Comparison of ENCODE assay signal across 10 mouse cellular contexts in genomic region chr6:120585118-120585940, GRCm38 (mm10). TPM values are rescaled to one million over a fixed set of nuclear protein-coding genes. Genes with fewer than 3 reads are reported as not detected.
DNase-seq lines count a peak whose midpoint lies in the region; ATAC-seq and TF ChIP-seq lines count a peak whose summit lies in the region.
"Had no signal": no experiment of that assay in that cellular context is flagged by ENCODE, and none has a peak within 500 bp of the region (broad histone marks: within the 10 kb centered on the region; RNA-seq: fewer than 3 reads in every experiment).

No protein-coding gene starts in this region.

- no peaks in the 10 kb centered on the region for H3K9me3 ChIP-seq in limb, embryonic 12.5 days
- H3K9me3 ChIP-seq in forebrain, embryonic 13.5 days (replicated peaks): no peaks in the 10 kb centered on the region

- TF ChIP-seq CTCF in thymus, adult 2 months (IDR thresholded peaks at IDR 0.05; ENCODE audit: borderline replicate concordance, control insufficient read depth, extremely low read depth, insufficient read depth, low read length, poor library complexity): no peak

- TF ChIP-seq POLR2A in thymus, adult 2 months (IDR thresholded peaks at IDR 0.05; ENCODE audit: control insufficient read depth, extremely low read depth, insufficient read depth, low read length, poor library complexity): no peak

- no peak overlapping the region for H3K4me2 ChIP-seq in limb, embryonic 12.5 days
- H3K4me2 ChIP-seq in forebrain, embryonic 13.5 days: no peak overlapping the region

- H3K36me3 ChIP-seq in thymus, adult 2 months (ENCODE audit: control insufficient read depth, insufficient read depth, low read length): no peaks in the 10 kb centered on the region
- no peaks in the 10 kb centered on the region for H3K36me3 ChIP-seq in limb, embryonic 12.5 days
- no peaks in the 10 kb centered on the region for H3K36me3 ChIP-seq in forebrain, embryonic 13.5 days (ENCODE audit: poor library complexity, severe bottlenecking)

- WGBS in thymus, adult 2 months: 64% methylated on average over 9 of the region's 9 CpGs
- 30% methylated on average over 9 of the region's 9 CpGs for WGBS in limb, embryonic 12.5 days
- 54% methylated on average over 9 of the region's 9 CpGs for WGBS in forebrain, embryonic 13.5 days

- peak; percentile 94 for DNase-seq in heart, adult 11 months
- DNase-seq in heart, postnatal 4 days: no peak
- DNase-seq in thymus, postnatal 14 days: peak; percentile 38
- no peak for DNase-seq in thymus, adult 2 months
- no peak for DNase-seq in layer of hippocampus, adult 11-12 months (ENCODE audit: low spot score)

- H3K27ac ChIP-seq in thymus, adult 2 months (ENCODE audit: control insufficient read depth, insufficient read depth, low read length): no peak overlapping the region; the same call in 1 of the 2 replicates
- peak overlapping the region; percentile 69; the same call in 1 of the 2 replicates for H3K27ac ChIP-seq in limb, embryonic 12.5 days
- H3K27ac ChIP-seq in forebrain, embryonic 13.5 days: no peak overlapping the region
- H3K27ac ChIP-seq: liver, embryonic 14.5 days had no signal

- no peaks in the 10 kb centered on the region for H3K27me3 ChIP-seq in thymus, adult 2 months (ENCODE audit: control insufficient read depth, insufficient read depth, low read length)
- no peaks in the 10 kb centered on the region for H3K27me3 ChIP-seq in limb, embryonic 12.5 days
- no peaks in the 10 kb centered on the region for H3K27me3 ChIP-seq in forebrain, embryonic 13.5 days

- H3K4me1 ChIP-seq in thymus, adult 2 months (replicated peaks; ENCODE audit: control insufficient read depth, insufficient read depth, low read length): peaks cover 12% of the 10 kb centered on the region
- peaks cover 23% of the 10 kb centered on the region for H3K4me1 ChIP-seq in limb, embryonic 12.5 days (replicated peaks)
- H3K4me1 ChIP-seq in forebrain, embryonic 13.5 days: peaks cover 11% of the 10 kb centered on the region

- no peak for ATAC-seq in limb, embryonic 12.5 days (ENCODE audit: insufficient number of reproducible peaks, insufficient read depth, low FRiP score, low TSS enrichment, low read depth)
- no peak for ATAC-seq in monocyte, adult 5-6 weeks (replicated peaks; ENCODE audit: insufficient number of reproducible peaks, low FRiP score, low TSS enrichment, poor library complexity, severe bottlenecking)
- no peak for ATAC-seq in forebrain, embryonic 13.5 days
- ATAC-seq: intestine, embryonic 16.5 days had no signal

- no peak overlapping the region for H3K4me3 ChIP-seq in thymus, adult 2 months (ENCODE audit: control insufficient read depth, insufficient read depth, low read length)
- H3K4me3 ChIP-seq in limb, embryonic 12.5 days (replicated peaks): no peak overlapping the region
- no peak overlapping the region for H3K4me3 ChIP-seq in forebrain, embryonic 13.5 days

- H3K9ac ChIP-seq in limb, embryonic 12.5 days (replicated peaks): no peak overlapping the region
- H3K9ac ChIP-seq in forebrain, embryonic 13.5 days: no peak overlapping the region
- H3K9ac ChIP-seq: liver, embryonic 14.5 days had no signal

RNA-seq across cellular contexts. Expression of gene Hdhd5, which starts 54.2 kb away (rescaled TPM):
- 10 to 100 TPM; 15.2 to 17.6 TPM for total RNA-seq in heart, postnatal 4 days (2021)
- polyA plus RNA-seq in thymus, adult 2 months (2012; rRNA removed): 62.4 and 74.5 TPM in 2 replicates
- polyA plus RNA-seq in limb, embryonic 12.5 days (2016; fragmentation: Nextera tagmentation; extraction: Ambion mirVana): 21.7 and 22.1 TPM in 2 replicates
- total RNA-seq in monocyte, adult 5-6 weeks (2017): 31.1 to 77.0 TPM (median 45.3 TPM) in 3 replicates
- 15.7 and 16.6 TPM in 2 replicates for polyA plus RNA-seq in forebrain, embryonic 13.5 days (2015; fragmentation: Nextera tagmentation; extraction: Ambion mirVana)

Comparison
In these comparisons a context has a peak if more than half of its experiments do, and no peak if none do; other contexts are left out.
1. DNase-seq: peak in heart, adult 11 months (single experiment) and thymus, postnatal 14 days (single experiment); none in heart, postnatal 4 days (single experiment), thymus, adult 2 months (single experiment) and layer of hippocampus, adult 11-12 months (single experiment).